Mouse (Mus musculus): ENCODE data around the gene Lonp1.
"Not testable (repeated sequence)": the region's sequence is repeated elsewhere in the genome, so short reads cannot be mapped to it uniquely, and the experiment has no call there.

Lonp1 gene

GRCm38 (mm10) chr17:56625495-56625894, 1.2 kb downstream of the Lonp1 start:
- no peak for DNase-seq (ENCODE audit: low spot score in 2 of 2)

GRCm38 (mm10) chr17:56617628-56618027, 9.1 kb downstream of the Lonp1 start:
- no peak for DNase-seq (ENCODE audit: low spot score in 2 of 2)

GRCm38 (mm10) chr17:56616725-56617124, 10.0 kb downstream of the Lonp1 start:
- DNase-seq (ENCODE audit: low spot score in 2 of 2): no peak

GRCm38 (mm10) chr17:56615792-56616191, 10.9 kb downstream of the Lonp1 start:
- no peak for DNase-seq (ENCODE audit: low spot score in 2 of 2)

GRCm38 (mm10) chr17:56615136-56615784, 11.4 kb downstream of the Lonp1 start:
- no peak for DNase-seq (ENCODE audit: low spot score in 2 of 2)

- DNase-seq (ENCODE audit: low spot score in 2 of 2): no peak
Observed at GRCm38 (mm10) chr17:56614391-56615135, 12.1 kb downstream of the Lonp1 start.

GRCm38 (mm10) chr17:56613893-56614292, 12.8 kb downstream of the Lonp1 start:
- DNase-seq (ENCODE audit: low spot score in 2 of 2): not testable (repeated sequence)

- DNase-seq (ENCODE audit: low spot score in 2 of 2): peak; percentile 94 to 96
Observed at GRCm38 (mm10) chr17:56613236-56613844, 13.3 kb downstream of the Lonp1 start, which contains the start of gene Rpl36. TSS of gene Rpl36 (plus strand) at chr17:56613416.

- not testable (repeated sequence) for DNase-seq (ENCODE audit: low spot score in 2 of 2)
Observed at GRCm38 (mm10) chr17:56612565-56612939, 14.1 kb downstream of the Lonp1 start.

- no peak for DNase-seq (ENCODE audit: low spot score in 2 of 2)
Observed at GRCm38 (mm10) chr17:56611861-56612564, 14.7 kb downstream of the Lonp1 start.

GRCm38 (mm10) chr17:56611323-56611722, 15.4 kb downstream of the Lonp1 start:
- no peak for DNase-seq (ENCODE audit: low spot score in 2 of 2)

GRCm38 (mm10) chr17:56609452-56610171, 17.1 kb downstream of the Lonp1 start, which contains the start of gene 2410015M20Rik:
TSS of gene 2410015M20Rik (minus strand) at chr17:56609771.
- DNase-seq (ENCODE audit: low spot score in 2 of 2): peak; percentile 92 to 95

GRCm38 (mm10) chr17:56608699-56609098, 18.0 kb downstream of the Lonp1 start:
- DNase-seq (ENCODE audit: low spot score in 2 of 2): no peak

GRCm38 (mm10) chr17:56607521-56608062, 19.1 kb downstream of the Lonp1 start:
- DNase-seq (ENCODE audit: low spot score in 2 of 2): no peak

GRCm38 (mm10) chr17:56605431-56605830, 21.3 kb downstream of the Lonp1 start:
- DNase-seq (ENCODE audit: low spot score in 2 of 2): no peak

GRCm38 (mm10) chr17:56604422-56604821, 22.3 kb downstream of the Lonp1 start:
- no peak for DNase-seq (ENCODE audit: low spot score in 2 of 2)

GRCm38 (mm10) chr17:56604070-56604380, 22.7 kb downstream of the Lonp1 start:
- DNase-seq (ENCODE audit: low spot score in 2 of 2): no peak

- DNase-seq (ENCODE audit: low spot score in 2 of 2): no peak
Observed at GRCm38 (mm10) chr17:56603186-56604069, 23.3 kb downstream of the Lonp1 start.

- no peak for DNase-seq (ENCODE audit: low spot score in 2 of 2)
Observed at GRCm38 (mm10) chr17:56593527-56594271, 33.0 kb downstream of the Lonp1 start.
